Mouse (Mus musculus) right cerebral cortex, postnatal 14 days (tissue): Measurements from ENCODE around the gene Olfr1260.

Experiments
- DNase-seq: peaks from one replicate; pipeline ENCODE4 v3.0.0; 2022

Olfr1260 gene

GRCm38 (mm10) chr2:89974184-89974583 lies at the start of gene Olfr1260:
Gene Olfr1260, plus strand, starts transcription at chr2:89974340.
- no peak for DNase-seq

GRCm38 (mm10) chr2:89927009-89927408 lies 47.1 kb upstream of the Olfr1260 start, which contains the start of gene Olfr1258:
Gene Olfr1258, plus strand, starts transcription at chr2:89927309.
- DNase-seq: no peak

GRCm38 (mm10) chr2:89948564-89948963 lies 25.6 kb upstream of the Olfr1260 start, which contains the start of gene Olfr1259:
Gene Olfr1259, minus strand, starts transcription at chr2:89948664.
- DNase-seq: no peak

- no peak for DNase-seq
These were observed 3.6 kb downstream of the Olfr1260 start for GRCm38 (mm10) chr2:89977709-89978108.

- no peak for DNase-seq
These were observed 16.8 kb downstream of the Olfr1260 start, which contains the start of gene Olfr1261 for GRCm38 (mm10) chr2:89990921-89991320. Gene Olfr1261, plus strand, starts transcription at chr2:89991221.

GRCm38 (mm10) chr2:89999845-90000244 lies 25.7 kb downstream of the Olfr1260 start, which contains the start of gene Olfr1262:
Gene Olfr1262, plus strand, starts transcription at chr2:90000145.
- no peak for DNase-seq

- no peak for DNase-seq
These were observed 37.7 kb downstream of the Olfr1260 start, which contains the start of gene Olfr1263 for GRCm38 (mm10) chr2:90011831-90012230. Gene Olfr1263, plus strand, starts transcription at chr2:90012131.

GRCm38 (mm10) chr2:90025477-90025876 lies 51.3 kb downstream of the Olfr1260 start, which contains the start of gene Olfr1264:
Gene Olfr1264, minus strand, starts transcription at chr2:90025577.
- DNase-seq: no peak
